Comparison of ENCODE assay signal across 34 mouse cellular contexts in genomic region chr17:90362169-90362568, GRCm38 (mm10).
"Had no signal": no experiment of that assay in that cellular context is flagged by ENCODE, and none has a peak within 500 bp of the region (broad histone marks: within the 10 kb centered on the region; RNA-seq: fewer than 3 reads in every experiment).

No protein-coding gene starts in this region.

- H3K27ac ChIP-seq: heart, embryonic 13.5 days; heart, embryonic 15.5 days; hindbrain, embryonic 10.5 days; hindbrain, embryonic 12.5 days; hindbrain, embryonic 13.5 days; hindbrain, embryonic 14.5 days; hindbrain, embryonic 15.5 days; hindbrain, postnatal 0 days; intestine, embryonic 15.5 days; kidney, embryonic 15.5 days; kidney, postnatal 0 days; left cerebral cortex, adult 2 months had no signal

- DNase-seq: heart, postnatal 10 days; heart, postnatal 14 days; heart, postnatal 36 days; heart, postnatal 4 days; kidney, adult 11 months; kidney, adult 18-20 months; kidney, adult 2 months; kidney, adult 8-10 months; kidney, adult 9 months; kidney, postnatal 10 days; kidney, postnatal 14 days; kidney, postnatal 25 days; kidney, postnatal 36 days; kidney, postnatal 4 days; layer of hippocampus, adult 9-11 months; layer of hippocampus, postnatal 36 days had no signal

- H3K4me3 ChIP-seq: heart, embryonic 12.5 days; heart, embryonic 13.5 days; heart, embryonic 15.5 days; hindbrain, embryonic 10.5 days; hindbrain, embryonic 12.5 days; hindbrain, embryonic 13.5 days; hindbrain, embryonic 15.5 days; intestine, embryonic 15.5 days; kidney, embryonic 15.5 days; layer of hippocampus, adult 2 months; left cerebral cortex, adult 2 months had no signal

- ATAC-seq: hindbrain, embryonic 16.5 days; hindbrain, postnatal 0 days; inflammation-experienced regulatory T-cells, adult 6 months; intestine, embryonic 15.5 days; intestine, embryonic 16.5 days; intestine, postnatal 0 days had no signal
